Mouse (Mus musculus): Measurements from ENCODE around the gene Vmn1r25.
"Not testable (repeated sequence)": the region's sequence is repeated elsewhere in the genome, so short reads cannot be mapped to it uniquely, and the experiment has no call there.

Vmn1r25 gene

GRCm38 (mm10) chr6:57980710-57981109 lies at the start of gene Vmn1r25:
Vmn1r25 (minus strand) TSS chr6:57980810.
- DNase-seq (ENCODE audit: low spot score): no peak

GRCm38 (mm10) chr6:58017478-58017877 lies 36.9 kb upstream of the Vmn1r25 start:
- DNase-seq (ENCODE audit: low spot score): not testable (repeated sequence)

- no peak for DNase-seq (ENCODE audit: low spot score)
Measured at GRCm38 (mm10) chr6:58015059-58015458, 34.4 kb upstream of the Vmn1r25 start, which contains the start of gene Vmn1r26. Vmn1r26 (minus strand) TSS chr6:58015159.

GRCm38 (mm10) chr6:57961403-57961802 lies 19.2 kb downstream of the Vmn1r25 start, which contains the start of gene Vmn1r24:
Vmn1r24 (minus strand) TSS chr6:57961503.
- not testable (repeated sequence) for DNase-seq (ENCODE audit: low spot score)

Measured in layer of hippocampus, adult 11-12 months (tissue).